Mouse (Mus musculus) bone marrow, adult 2 months (tissue): Measurements from ENCODE around the gene Htra2. TPM values are rescaled to one million over a fixed set of nuclear protein-coding genes. Genes with fewer than 3 reads are reported as not detected.

Experiments
- H3K27ac ChIP-seq: fragments of 200-500 bp; 2 replicates; pipeline ENCODE4 v1.5.1; 2012; ENCODE audit warnings: low read depth, mild to moderate bottlenecking, control low read depth, inconsistent platforms, low read length; ENCODE audit not compliant: control insufficient read depth, poor library complexity, insufficient read depth
- H3K4me1 ChIP-seq: fragments of 200-500 bp; 2 replicates; pipeline ENCODE4 v1.6.1; 2011; ENCODE audit warnings: low read length; ENCODE audit not compliant: control insufficient read depth, insufficient read depth
- H3K4me3 ChIP-seq: fragments of 200-500 bp; replicated peaks from 2 replicates; pipeline ENCODE3; 2011; ENCODE audit warnings: mild to moderate bottlenecking, low read depth, low read length, control low read depth; ENCODE audit not compliant: control insufficient read depth
- CTCF ChIP-seq: fragments of 200-500 bp; IDR thresholded peaks from 2 replicates; pipeline ENCODE4 v1.5.1; 2011; ENCODE audit warnings: low read length, control low read depth; ENCODE audit not compliant: control insufficient read depth, insufficient read depth
- POLR2A ChIP-seq: fragments of 200-500 bp; IDR thresholded peaks from 2 replicates; pipeline ENCODE4 v1.6.1; 2011; ENCODE audit warnings: low read depth, mild to moderate bottlenecking, control low read depth, low read length, borderline replicate concordance; ENCODE audit not compliant: control insufficient read depth
- WGBS: fragments of 180-500 bp; shearing (Covaris S2); methylation state at CpG from one replicate; pipeline ENCODE4 v1.1.7; 2018; 5-methylcytosine and 5-hydroxymethylcytosine counted together
- polyA plus RNA-seq: library from polyadenylated mRNA; stranded (reverse); fragments of >200 nt; gene quantifications from 2 replicates; pipeline ENCODE4 v1.2.4, GENCODE M21; 2011; ENCODE audit warnings: low replicate concordance; ENCODE audit not compliant: missing spikeins, insufficient read depth, insufficient read length

Gene Htra2
- polyA plus RNA-seq, 1 experiment = 145 TPM

DNA sequence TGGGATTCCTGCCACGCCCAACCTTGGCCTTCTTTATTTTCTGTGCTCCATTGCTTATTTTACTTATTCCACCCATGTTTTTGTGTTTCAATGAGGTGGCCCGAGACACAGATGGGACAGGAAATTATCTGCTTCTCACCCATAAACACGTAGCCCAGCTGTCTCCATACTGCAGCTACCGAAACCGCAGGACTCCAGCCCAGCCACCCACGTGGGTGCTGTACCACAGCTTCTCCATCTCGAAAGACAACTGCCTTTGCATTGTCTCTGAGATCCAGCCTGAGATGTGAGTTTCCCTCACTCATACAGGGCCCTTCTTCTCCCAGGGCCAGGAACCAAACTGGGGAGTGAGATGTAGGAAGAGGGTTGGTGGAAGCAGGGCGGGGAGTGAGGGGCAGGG is 10.9 kb upstream of the Htra2 start:
- WGBS = 43% methylated on average over 8 of the region's 8 CpGs
- Histone ChIP-seq H3K4me1 (no peaks in the 10 kb centered on the region), H3K27ac (no peak overlapping the region), H3K4me3 (no peak overlapping the region)
- no peak for TF ChIP-seq POLR2A
- no peak for TF ChIP-seq CTCF

- no peaks in the 10 kb centered on the region for H3K4me1 ChIP-seq
- WGBS = 84% methylated on average over 2 of the region's 2 CpGs
- H3K4me3 ChIP-seq = no peak overlapping the region
- TF ChIP-seq CTCF = no peak
- TF ChIP-seq POLR2A = no peak
- H3K27ac ChIP-seq = no peak overlapping the region
Observed at GRCm38 (mm10) chr6:83058725-83059124, 3.7 kb upstream of the Htra2 start.

- 90% methylated on average over 3 of the region's 3 CpGs for WGBS
- no peak within 1 kb of the TSS for H3K27ac ChIP-seq
Observed at GRCm38 (mm10) chr6:83057790-83058189, 2.7 kb upstream of the Htra2 start, which contains the start of gene Dqx1. Gene Dqx1 (plus strand): TSS chr6:83057844.

DNA sequence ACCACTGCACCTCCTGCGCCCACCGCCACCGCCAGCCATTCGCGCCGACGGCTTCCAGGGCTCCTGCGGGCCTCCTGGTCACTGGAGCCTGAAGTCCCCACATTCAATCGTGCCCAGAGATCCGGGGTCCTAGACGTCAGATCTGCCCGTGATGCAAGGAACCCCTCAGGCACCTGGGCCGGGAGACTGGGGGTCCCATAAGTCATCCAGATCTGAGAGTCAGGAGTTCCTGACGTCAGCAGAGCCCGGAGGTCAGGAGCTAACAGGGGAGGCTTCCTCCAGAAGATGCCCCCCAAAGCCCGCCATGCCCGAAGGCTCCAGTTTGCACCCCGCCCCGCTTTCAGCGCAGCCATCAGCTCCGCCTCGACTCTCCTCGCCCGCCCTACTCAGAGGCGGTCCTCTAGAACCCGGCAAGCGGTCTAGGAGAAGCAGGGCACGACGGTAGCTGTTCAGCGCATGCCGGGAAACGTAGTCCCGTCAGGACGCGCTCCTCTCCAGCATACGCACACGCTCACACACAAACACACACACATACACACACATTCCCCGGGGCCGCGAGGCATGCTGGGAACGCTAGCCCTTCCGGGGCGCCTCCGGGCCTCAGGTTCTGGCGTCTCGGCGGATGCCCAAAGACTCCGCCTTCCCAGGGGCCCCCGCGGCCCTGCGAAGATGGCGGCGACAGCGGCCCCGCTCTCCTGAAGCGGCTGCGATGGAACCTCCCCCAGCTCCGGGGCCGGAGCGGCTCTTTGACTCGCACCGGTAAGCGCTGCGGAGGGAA is 810 bp downstream of the Htra2 start, which contains the start of gene Aup1:
TSS of gene Aup1 (plus strand) at position 448 of the 778 bp plus-strand sequence.
- under 1% methylated on average over 64 of the region's 64 CpGs for WGBS

More at GRCm38 (mm10) chr6:83057790-83058189, 2.7 kb upstream of the Htra2 start, which contains the start of gene Dqx1:
- TF ChIP-seq CTCF (no peak), POLR2A (no peak)
- Histone ChIP-seq H3K4me1 (peaks cover 3% of the 10 kb centered on the region; the same call in 1 of the 2 replicates), H3K4me3 (no peak within 1 kb of the TSS)

GRCm38 (mm10) chr6:83053136-83053960 is 1.7 kb downstream of the Htra2 start:
- Histone ChIP-seq H3K27ac (peak overlapping the region; percentile 94), H3K4me1 (peaks cover 3% of the 10 kb centered on the region; the same call in 1 of the 2 replicates)
- WGBS = 4% methylated on average over 26 of the region's 26 CpGs

More for the DNA sequence above, 810 bp downstream of the Htra2 start, which contains the start of gene Aup1:
- peak within 1 kb of the TSS; percentile 94 for H3K27ac ChIP-seq
- peaks cover 3% of the 10 kb centered on the region; the same call in 1 of the 2 replicates for H3K4me1 ChIP-seq
- H3K4me3 ChIP-seq = peak within 1 kb of the TSS; percentile 74
- TF ChIP-seq POLR2A (peak; percentile 65), CTCF (no peak)

DNA sequence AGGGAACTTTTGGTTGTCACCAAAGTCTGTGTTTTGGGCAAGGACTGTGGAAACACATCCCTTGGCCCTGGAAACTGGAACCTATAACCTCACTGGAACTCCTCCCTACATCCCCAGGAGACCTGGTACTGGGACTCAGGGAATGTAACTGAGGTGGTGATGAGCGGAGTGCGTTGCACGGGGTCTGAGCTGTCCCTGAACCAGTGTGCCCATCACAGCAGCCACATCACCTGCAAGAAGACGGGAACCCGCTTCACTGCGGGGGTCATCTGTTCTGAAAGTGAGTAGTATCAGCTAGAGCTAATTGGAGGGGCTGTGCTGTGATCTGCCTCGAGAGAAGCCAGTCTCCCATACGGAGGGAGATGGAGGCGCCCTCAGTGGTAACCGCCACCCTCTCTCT is 5.7 kb downstream of the Htra2 start:
- H3K4me3 ChIP-seq = no peak overlapping the region
- TF ChIP-seq POLR2A (no peak), CTCF (no peak)
- no peak overlapping the region for H3K27ac ChIP-seq
- peaks cover 3% of the 10 kb centered on the region; the same call in 1 of the 2 replicates for H3K4me1 ChIP-seq
- WGBS = 85% methylated on average over 10 of the region's 10 CpGs

More at GRCm38 (mm10) chr6:83053136-83053960, 1.7 kb downstream of the Htra2 start:
- TF ChIP-seq CTCF = no peak
- no peak for TF ChIP-seq POLR2A
- H3K4me3 ChIP-seq = peak overlapping the region; percentile 74

DNA sequence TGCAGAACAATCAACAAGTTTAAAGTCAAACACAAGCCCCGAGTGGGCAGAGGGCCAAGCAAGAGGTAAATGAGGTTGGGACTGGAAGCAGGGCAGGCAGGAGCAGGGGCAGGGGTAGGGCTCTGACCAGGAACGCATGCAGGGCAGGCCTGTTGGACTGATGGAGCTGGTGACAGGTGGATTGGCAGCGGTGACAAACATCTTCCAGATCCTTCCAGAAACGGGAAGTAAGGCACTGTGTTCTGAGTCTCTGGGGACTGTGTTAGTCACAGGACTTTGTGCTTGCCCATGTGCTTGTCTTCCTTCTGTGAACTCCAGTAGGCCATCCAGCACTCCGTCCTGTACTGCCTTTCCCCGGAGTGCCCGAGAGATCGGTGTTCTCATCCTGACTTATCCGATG is 10.3 kb downstream of the Htra2 start:
- no peak for TF ChIP-seq CTCF
- no peak for TF ChIP-seq POLR2A
- 46% methylated on average over 9 of the region's 9 CpGs for WGBS
- no peak overlapping the region for H3K4me3 ChIP-seq
- H3K4me1 ChIP-seq = no peaks in the 10 kb centered on the region
- no peak overlapping the region for H3K27ac ChIP-seq

GRCm38 (mm10) chr6:83043993-83044392 is 11.1 kb downstream of the Htra2 start:
- Histone ChIP-seq H3K4me3 (no peak overlapping the region), H3K4me1 (no peaks in the 10 kb centered on the region), H3K27ac (no peak overlapping the region)
- no peak for TF ChIP-seq POLR2A
- no peak for TF ChIP-seq CTCF
- WGBS = 89% methylated on average over 5 of the region's 5 CpGs
